Mouse (Mus musculus) liver, embryonic 14.5 days (tissue): ENCODE measurements at regions not wholly inside any gene's neighbourhood (a gene's known extent, or its start where the extent isn't known, plus 50 kb on each side); places are given as distances from the start of the nearest gene placed in this dataset.

Experiments
- ATAC-seq: fragments of 200-750 bp; cut with Nextera tagmentation; 2 replicates; pipeline ENCODE4 v1.8.0; 2017; ENCODE audit warnings: moderate number of reproducible peaks, mild to moderate bottlenecking, moderate library complexity; ENCODE audit not compliant: insufficient read depth
- DNase-seq, 3 experiments: peaks; one replicate each; pipeline ENCODE4 v3.0.0-alpha.2; 2012 to 2013; ENCODE audit warnings: low read depth in 3 of 3, low spot score in 3 of 3
- H3K27ac ChIP-seq: fragments of 300-500 bp; sonication (generic); 2 replicates; pipeline ENCODE4 v1.5.1; 2014; ENCODE audit warnings: moderate library complexity, mild to moderate bottlenecking, control low read depth, inconsistent platforms
- H3K27me3 ChIP-seq: fragments of 300-500 bp; sonication (generic); 2 replicates; pipeline ENCODE4 v1.6.1; 2014; ENCODE audit warnings: mild to moderate bottlenecking, low read length, moderate library complexity; ENCODE audit not compliant: control insufficient read depth, insufficient read depth
- H3K36me3 ChIP-seq: fragments of 300-500 bp; sonication (generic); replicated peaks from 2 replicates; pipeline ENCODE4 v1.6.1; 2014; ENCODE audit warnings: low read depth; ENCODE audit not compliant: control insufficient read depth, insufficient read depth
- H3K4me1 ChIP-seq, 2 experiments: fragments of 200-500 bp in 1 of 2; fragments of 300-500 bp in 1 of 2; sonication (generic) in 1 of 2; replicated peaks; 2 replicates each; pipeline ENCODE4 v1.6.1; 2012 to 2014; ENCODE audit warnings: antibody characterized with exemption in 1 of 2, inconsistent platforms in 1 of 2, low read length in 1 of 2; ENCODE audit not compliant: control insufficient read depth in 2 of 2, insufficient read depth in 2 of 2
- H3K4me2 ChIP-seq: fragments of 300-500 bp; sonication (generic); 2 replicates; pipeline ENCODE4 v1.6.1; 2014; ENCODE audit warnings: low read depth, mild to moderate bottlenecking, control low read depth, moderate library complexity
- H3K4me3 ChIP-seq, 2 experiments: fragments of 200-500 bp in 1 of 2; fragments of 300-500 bp in 1 of 2; sonication (generic) in 1 of 2; 2 replicates each; pipeline ENCODE4 v1.5.1; 2012 to 2014; ENCODE audit warnings: low read depth in 2 of 2, low read length in 2 of 2, mild to moderate bottlenecking in 2 of 2, control low read depth in 1 of 2, inconsistent platforms in 1 of 2, moderate library complexity in 1 of 2; ENCODE audit not compliant: insufficient read depth in 1 of 2
- H3K9ac ChIP-seq: fragments of 300-500 bp; sonication (generic); replicated peaks from 2 replicates; pipeline ENCODE4 v1.6.1; 2014; ENCODE audit warnings: mild to moderate bottlenecking, control low read depth, moderate library complexity
- H3K9me3 ChIP-seq: fragments of 300-500 bp; sonication (generic); 2 replicates; pipeline ENCODE4 v1.6.1; 2016; ENCODE audit warnings: low read length, mixed read lengths; ENCODE audit not compliant: control insufficient read depth
- CTCF ChIP-seq: IDR thresholded peaks from 2 replicates; pipeline ENCODE4 v1.5.1; 2016; ENCODE audit warnings: antibody characterized with exemption, low read depth, control low read depth
- EP300 ChIP-seq: IDR thresholded peaks from 2 replicates; pipeline ENCODE4 v1.6.1; 2016; ENCODE audit warnings: antibody characterized with exemption, low read depth
- WGBS: fragments of 180-500 bp; shearing (Covaris S2); extraction: QIAGEN DNeasy Blood & Tissue Kit; methylation state at CpG from one replicate; pipeline ENCODE4 v1.1.7; 2014; ENCODE audit not compliant: insufficient replicate concordance; 5-methylcytosine and 5-hydroxymethylcytosine counted together

DNA sequence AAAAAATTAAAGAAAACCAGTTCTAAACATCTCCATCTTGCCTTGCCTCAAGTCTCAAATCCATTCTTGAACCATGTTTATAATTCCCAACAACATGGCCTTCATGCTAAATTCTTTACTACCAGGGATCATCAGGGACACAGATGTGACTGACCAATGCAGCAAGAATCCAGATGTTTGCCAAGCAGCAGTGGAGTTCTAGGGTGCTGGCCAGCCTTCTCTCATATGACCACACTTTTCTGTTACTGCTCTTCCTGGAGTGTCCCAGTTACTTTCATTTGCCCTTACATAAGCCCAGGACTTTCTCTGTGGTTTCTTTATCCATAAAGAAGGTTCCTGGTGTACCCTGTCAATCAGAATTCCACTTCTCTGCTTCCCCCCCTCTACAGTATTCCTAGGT, 185.4 kb upstream of the Cd180 start:
- no peak overlapping the region for H3K4me2 ChIP-seq
- H3K4me1 ChIP-seq, result no peaks in the 10 kb centered on the region
- H3K27me3 ChIP-seq, result no peaks in the 10 kb centered on the region
- no peaks in the 10 kb centered on the region for H3K9me3 ChIP-seq
- H3K27ac ChIP-seq, result no peak overlapping the region
- no peak for TF ChIP-seq CTCF
- TF ChIP-seq EP300, result no peak
- no peak for ATAC-seq
- DNase-seq, result no peak
- no peaks in the 10 kb centered on the region for H3K36me3 ChIP-seq
- no peak overlapping the region for H3K4me3 ChIP-seq
- H3K9ac ChIP-seq, result no peak overlapping the region

DNA sequence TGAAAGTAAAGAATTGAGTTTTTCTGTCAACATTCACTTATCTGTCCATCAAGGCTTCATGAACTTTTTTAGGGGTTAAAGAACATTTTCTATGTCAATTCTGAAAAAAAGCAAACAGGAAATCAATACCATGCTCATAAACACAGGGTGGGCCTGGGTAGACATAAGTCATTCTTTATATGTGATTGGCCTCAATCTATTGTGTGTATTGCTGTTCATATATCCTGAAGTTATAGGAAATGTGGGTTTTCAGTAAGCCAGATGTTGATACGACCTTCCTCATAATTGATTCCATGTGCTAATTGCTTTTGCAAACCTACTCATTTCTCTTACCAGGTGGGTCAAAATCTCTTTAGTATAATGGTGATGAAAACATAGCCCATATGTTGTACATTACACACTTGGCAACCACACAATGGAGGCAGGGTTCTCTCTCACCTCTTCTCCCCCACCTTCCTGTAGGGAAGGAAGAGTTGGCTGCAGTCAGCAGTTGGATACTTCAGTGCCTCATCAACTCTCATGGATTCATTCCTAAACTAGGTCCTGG, 182.6 kb upstream of the Cd180 start:
- Histone ChIP-seq H3K4me2 (no peak overlapping the region), H3K9me3 (no peaks in the 10 kb centered on the region), H3K27me3 (no peaks in the 10 kb centered on the region), H3K36me3 (no peaks in the 10 kb centered on the region), H3K27ac (no peak overlapping the region), H3K9ac (no peak overlapping the region), H3K4me1 (no peaks in the 10 kb centered on the region), H3K4me3 (no peak overlapping the region)
- DNase-seq, result no peak
- no peak for TF ChIP-seq EP300
- no peak for TF ChIP-seq CTCF
- WGBS, result 48% methylated on average over 1 of the region's 1 CpGs
- ATAC-seq, result no peak

DNA sequence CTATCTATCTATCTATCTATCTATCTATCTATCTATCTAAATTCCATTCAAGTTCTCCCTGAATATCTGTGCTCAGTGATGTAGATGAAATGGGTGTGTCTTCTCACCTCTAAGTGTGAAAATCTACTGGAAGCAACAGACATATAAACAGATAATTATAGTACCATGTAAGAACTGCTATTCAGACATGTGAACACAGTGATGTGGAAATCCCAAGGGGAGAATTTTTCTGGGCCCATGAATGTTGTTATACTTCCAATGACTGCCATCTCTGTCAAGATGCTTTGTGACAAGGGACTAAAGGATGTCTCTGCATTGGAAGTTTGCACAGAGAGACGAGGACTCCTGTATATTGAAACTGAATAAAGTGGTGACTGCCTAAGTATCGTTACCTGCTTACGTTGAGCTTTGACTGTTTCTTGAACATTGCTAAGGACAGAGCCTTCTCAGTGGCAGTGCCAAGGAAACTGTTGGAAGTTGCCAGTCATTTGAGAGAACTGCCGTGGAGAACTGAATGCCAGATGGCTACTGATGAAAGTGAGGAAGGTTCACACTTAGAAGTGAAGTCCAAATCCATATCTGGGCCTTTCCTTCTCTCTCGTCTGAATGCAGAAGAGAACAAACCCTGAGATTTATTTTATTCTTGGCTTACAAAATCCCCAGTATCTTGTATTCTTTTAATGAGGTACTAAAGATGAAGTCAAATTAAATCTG, 175.0 kb upstream of the Cd180 start:
- H3K4me1 ChIP-seq, result no peaks in the 10 kb centered on the region
- H3K9me3 ChIP-seq, result no peaks in the 10 kb centered on the region
- H3K9ac ChIP-seq, result no peak overlapping the region
- H3K36me3 ChIP-seq, result no peaks in the 10 kb centered on the region
- H3K4me2 ChIP-seq, result no peak overlapping the region
- ATAC-seq (no peak), DNase-seq (no peak)
- no peak overlapping the region for H3K27ac ChIP-seq
- H3K27me3 ChIP-seq, result no peaks in the 10 kb centered on the region
- no peak overlapping the region for H3K4me3 ChIP-seq
- TF ChIP-seq CTCF (no peak), EP300 (no peak)
- WGBS, result 56% methylated on average over 5 of the region's 5 CpGs

DNA sequence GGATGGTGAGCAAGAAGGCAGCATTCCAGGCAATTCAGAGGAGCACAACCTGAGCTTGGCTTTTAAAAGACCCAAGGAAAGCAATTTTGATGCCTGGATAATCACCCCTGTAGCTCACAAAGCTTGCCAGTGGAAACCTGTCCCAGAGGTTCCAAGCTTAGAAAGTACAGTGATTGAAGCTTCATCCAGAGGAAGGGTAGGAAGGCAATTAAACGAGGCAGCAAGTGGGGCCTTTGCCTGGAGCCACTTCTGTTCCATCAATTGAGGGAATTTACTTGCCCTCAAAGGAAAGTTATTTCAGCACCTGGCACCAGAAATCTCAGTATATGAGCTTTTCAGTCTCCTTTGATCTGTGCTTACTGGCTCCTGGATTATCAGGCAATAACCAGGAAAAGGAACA, 171.9 kb upstream of the Cd180 start:
- no peak for TF ChIP-seq CTCF
- DNase-seq (no peak), ATAC-seq (no peak)
- no peaks in the 10 kb centered on the region for H3K9me3 ChIP-seq
- H3K27ac ChIP-seq, result no peak overlapping the region
- 17% methylated on average over 1 of the region's 1 CpGs for WGBS
- H3K4me2 ChIP-seq, result no peak overlapping the region
- no peak overlapping the region for H3K4me3 ChIP-seq
- H3K36me3 ChIP-seq, result no peaks in the 10 kb centered on the region
- H3K27me3 ChIP-seq, result no peaks in the 10 kb centered on the region
- H3K4me1 ChIP-seq, result no peaks in the 10 kb centered on the region
- no peak overlapping the region for H3K9ac ChIP-seq

DNA sequence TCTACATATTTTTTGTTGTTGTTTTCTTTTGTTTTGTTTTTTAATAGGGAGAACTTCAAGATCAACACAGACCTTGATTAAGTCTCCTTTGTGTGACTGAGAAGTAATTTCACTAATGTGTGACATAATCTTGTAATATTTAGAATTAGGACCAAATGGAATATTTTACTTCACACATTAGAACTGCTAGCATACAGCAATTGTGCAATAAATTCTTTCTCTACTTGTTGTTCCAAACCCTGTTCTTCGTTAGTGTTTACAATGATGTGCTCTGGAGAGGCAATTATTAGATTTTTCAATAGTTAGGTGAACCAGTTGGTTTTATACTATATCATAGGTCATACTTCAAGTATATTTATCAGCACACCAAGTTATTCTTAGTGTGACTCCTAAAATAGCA, 171.3 kb upstream of the Cd180 start:
- H3K9ac ChIP-seq, result no peak overlapping the region
- H3K27me3 ChIP-seq, result no peaks in the 10 kb centered on the region
- WGBS, result 55% methylated on average over 1 of the region's 1 CpGs
- ATAC-seq (no peak), DNase-seq (no peak)
- H3K4me3 ChIP-seq, result no peak overlapping the region
- no peaks in the 10 kb centered on the region for H3K4me1 ChIP-seq
- no peaks in the 10 kb centered on the region for H3K9me3 ChIP-seq
- no peaks in the 10 kb centered on the region for H3K36me3 ChIP-seq
- H3K27ac ChIP-seq, result no peak overlapping the region
- H3K4me2 ChIP-seq, result no peak overlapping the region
- no peak for TF ChIP-seq CTCF
- no peak for TF ChIP-seq EP300
